8 mouse cellular contexts compared by ENCODE assay signal in genomic region chrX:99442778-99443527, GRCm38 (mm10). TPM values are rescaled to one million over a fixed set of nuclear protein-coding genes. Genes with fewer than 3 reads are reported as not detected.
DNase-seq lines count a peak whose midpoint lies in the region; ATAC-seq and TF ChIP-seq lines count a peak whose summit lies in the region.

No protein-coding gene starts in this region.

- no peaks in the 10 kb centered on the region for H3K4me1 ChIP-seq in hindbrain, postnatal 0 days (ENCODE audit: insufficient read depth, low read length)

- no peak overlapping the region for H3K9ac ChIP-seq in hindbrain, postnatal 0 days (replicated peaks; ENCODE audit: low read length)

- 32% methylated on average over 34 of the region's 38 CpGs for WGBS in hindbrain, postnatal 0 days

- H3K27me3 ChIP-seq in hindbrain, postnatal 0 days (ENCODE audit: insufficient read depth, low read length) = no peaks in the 10 kb centered on the region

- intact Hi-C loops in left cerebral cortex, postnatal 14 days (cut with DNase I) = no loop called here

- no peaks in the 10 kb centered on the region for H3K36me3 ChIP-seq in hindbrain, postnatal 0 days (ENCODE audit: insufficient read depth, low read length)

- TF ChIP-seq CTCF in hindbrain, postnatal 0 days (IDR thresholded peaks at IDR 0.05; ENCODE audit: low read depth) = no peak

- peak; percentile 17 for DNase-seq in adrenal gland, postnatal 10 days
- DNase-seq in adrenal gland, postnatal 4 days (ENCODE audit: low spot score in 2 of 2) = no peak
- peak; percentile 39 for DNase-seq in embryo, embryonic 10 days (ENCODE audit: low spot score)
- DNase-seq in hindbrain, postnatal 0 days (ENCODE audit: low spot score) = peak; percentile 50
- peak; percentile 36 for DNase-seq in lung, postnatal 10 days
- DNase-seq in left cerebral cortex, postnatal 14 days (ENCODE audit: low spot score in 2 of 2) = no peak
- DNase-seq in frontal cortex, postnatal 25 days (ENCODE audit: low spot score in 2 of 2) = no peak
- DNase-seq in frontal cortex, postnatal 36 days (ENCODE audit: low spot score in 2 of 2) = no peak

- H3K4me3 ChIP-seq in hindbrain, postnatal 0 days (ENCODE audit: low read length) = no peak overlapping the region

- H3K27ac ChIP-seq in hindbrain, postnatal 0 days = no peak overlapping the region

- H3K4me2 ChIP-seq in hindbrain, postnatal 0 days (ENCODE audit: low read depth, low read length) = no peak overlapping the region

- no peaks in the 10 kb centered on the region for H3K9me3 ChIP-seq in hindbrain, postnatal 0 days (ENCODE audit: low read length)

- ATAC-seq in hindbrain, postnatal 0 days = 0 out of 2 replicates have a peak, but pooled peaks have one; percentile 45

RNA-seq across cellular contexts. Expression of gene Pja1, which starts 28.1 kb away (rescaled TPM):
- total RNA-seq in adrenal gland, postnatal 10 days (2021) = 10 to 100 TPM; 76.2 to 88.1 TPM
- total RNA-seq in adrenal gland, postnatal 4 days (2021) = 100 to 1,000 TPM; 119 to 124 TPM
- total RNA-seq in hindbrain, postnatal 0 days (2014; rRNA removed) = 194 and 216 TPM in 2 replicates
- 335 and 344 TPM in 2 replicates for polyA plus RNA-seq in hindbrain, postnatal 0 days (2015; fragmentation: Nextera tagmentation; extraction: Ambion mirVana)
- total RNA-seq in left cerebral cortex, postnatal 14 days (2021) = 100 to 1,000 TPM; 181 to 200 TPM

Comparison
In these comparisons a context has a peak if more than half of its experiments do, and no peak if none do; other contexts are left out.
1. DNase-seq: peak in adrenal gland, postnatal 10 days (single experiment), embryo, embryonic 10 days (single experiment), hindbrain, postnatal 0 days (single experiment) and lung, postnatal 10 days (single experiment); none in adrenal gland, postnatal 4 days (0 of 2), left cerebral cortex, postnatal 14 days (0 of 2), frontal cortex, postnatal 25 days (0 of 2) and frontal cortex, postnatal 36 days (0 of 2).